Mouse (Mus musculus) E14TG2a.4 (cell line): ENCODE measurements around the gene Cacna1d.

Source experiments
- H3K27me3 ChIP-seq: 2 replicates; pipeline ENCODE4 v1.6.1; 2014; ENCODE audit warnings: low read length, control low read depth; ENCODE audit not compliant: insufficient read depth
- H3K36me3 ChIP-seq: 2 replicates; pipeline ENCODE4 v1.6.1; 2014; ENCODE audit warnings: low read length, control low read depth; ENCODE audit not compliant: insufficient read depth
- H3K4me1 ChIP-seq: replicated peaks from 2 replicates; pipeline ENCODE4 v1.6.1; 2014; ENCODE audit warnings: low read depth, low read length, control low read depth
- H3K4me3 ChIP-seq: replicated peaks from 2 replicates; pipeline ENCODE4 v1.5.1; 2014; ENCODE audit warnings: mild to moderate bottlenecking, low read length
- H3K9me3 ChIP-seq: 2 replicates; pipeline ENCODE4 v1.6.1; 2014; ENCODE audit warnings: low read length, control low read depth
- CTCF ChIP-seq: conservative IDR thresholded peaks from 2 replicates; pipeline ENCODE4 v1.5.1; 2014; ENCODE audit warnings: low read length
- NANOG ChIP-seq: IDR thresholded peaks from 2 replicates; pipeline ENCODE4 v1.6.1; 2014; ENCODE audit warnings: borderline replicate concordance, low read length, mixed read lengths
- POU5F1 ChIP-seq: IDR thresholded peaks from 2 replicates; pipeline ENCODE4 v1.6.1; 2014; ENCODE audit warnings: low read length, borderline replicate concordance

The Cacna1d gene

DNA sequence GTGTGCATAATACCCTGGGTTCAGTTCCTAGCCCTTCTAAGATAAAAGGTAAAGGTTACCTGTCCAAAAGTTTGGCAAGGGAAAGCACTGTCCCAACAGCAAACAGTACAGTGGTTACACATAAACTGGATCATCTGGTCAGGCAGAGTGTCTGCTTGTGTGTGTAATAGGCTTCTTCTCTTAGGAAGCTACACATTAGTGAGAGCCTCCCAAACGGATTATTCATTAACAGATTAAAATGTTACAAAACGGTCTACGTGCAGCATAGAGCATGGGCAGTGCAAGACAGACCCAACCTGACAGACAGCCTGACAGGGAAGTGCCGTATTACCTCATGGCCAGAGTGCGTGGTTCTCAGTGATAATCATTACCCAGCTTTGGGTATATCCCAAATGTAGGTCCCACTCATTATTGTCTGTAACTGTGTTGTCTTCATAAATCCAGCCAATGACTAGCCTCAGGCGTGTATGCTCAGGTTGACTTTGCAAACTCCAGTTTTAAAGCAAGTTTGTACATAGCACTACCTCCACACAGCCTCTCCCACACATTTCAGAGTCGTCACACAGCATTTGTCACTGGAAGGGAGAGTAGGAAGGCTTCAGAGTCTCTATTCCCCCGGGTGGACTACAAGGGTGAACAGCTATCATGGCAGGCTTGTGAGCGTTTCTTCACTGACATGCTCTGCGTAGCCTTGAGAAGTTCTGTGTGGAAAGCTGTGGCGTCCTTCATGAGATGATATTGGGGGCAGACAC, 495.1 kb downstream of the Cacna1d start:
- Histone ChIP-seq H3K36me3 (peaks cover 66% of the 10 kb centered on the region), H3K4me3 (no peak overlapping the region), H3K9me3 (no peaks in the 10 kb centered on the region), H3K4me1 (peaks cover 47% of the 10 kb centered on the region), H3K27me3 (no peaks in the 10 kb centered on the region)
- TF ChIP-seq CTCF (no peak), NANOG (no peak), POU5F1 (no peak)

GRCm38 (mm10) chr14:29994976-29995375, 496.3 kb downstream of the Cacna1d start:
- H3K36me3 ChIP-seq: peaks cover 78% of the 10 kb centered on the region
- no peak overlapping the region for H3K4me3 ChIP-seq
- peaks cover 47% of the 10 kb centered on the region for H3K4me1 ChIP-seq
- no peaks in the 10 kb centered on the region for H3K27me3 ChIP-seq
- H3K9me3 ChIP-seq: no peaks in the 10 kb centered on the region
- TF ChIP-seq NANOG (no peak), CTCF (no peak), POU5F1 (no peak)
